ENCODE assay signal across 9 mouse cellular contexts in the genomic region with DNA sequence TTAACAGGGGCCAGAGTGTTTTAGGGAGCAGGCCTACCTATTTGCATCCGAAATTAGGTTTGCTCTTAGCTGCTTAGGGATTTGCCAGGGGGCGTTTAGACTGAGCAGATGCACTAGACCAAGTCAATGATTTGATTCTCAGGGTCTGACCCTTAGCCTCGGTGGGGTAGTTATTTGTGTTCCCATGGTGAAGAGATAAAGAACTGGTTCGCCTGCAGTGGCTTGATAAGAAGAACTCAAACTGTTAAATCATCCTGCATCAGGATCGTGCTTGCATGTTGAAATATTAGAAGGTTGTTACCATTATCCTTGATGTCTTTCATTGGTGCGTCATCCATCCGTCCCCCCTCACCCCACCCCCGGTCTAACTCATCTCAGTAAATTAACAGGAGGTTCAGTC. TPM values are rescaled to one million over a fixed set of nuclear protein-coding genes. Genes with fewer than 3 reads are reported as not detected.
DNase-seq lines count a peak whose midpoint lies in the region; ATAC-seq lines count a peak whose summit lies in the region.
"Had no signal": no experiment of that assay in that cellular context is flagged by ENCODE, and none has a peak within 500 bp of the region (broad histone marks: within the 10 kb centered on the region; RNA-seq: fewer than 3 reads in every experiment).

No protein-coding gene starts in this region.

- H3K9ac ChIP-seq in heart, embryonic 11.5 days (ENCODE audit: low read depth, low read length): peak overlapping the region; percentile 84; the same call in 1 of the 2 replicates
- peak overlapping the region; percentile 75 for H3K9ac ChIP-seq in forebrain, embryonic 13.5 days
- peak overlapping the region; percentile 87 for H3K9ac ChIP-seq in liver, embryonic 13.5 days

- H3K27ac ChIP-seq in heart, embryonic 11.5 days (ENCODE audit: low read depth, low read length): peak overlapping the region; percentile 95
- peak overlapping the region; percentile 97 for H3K27ac ChIP-seq in forebrain, embryonic 13.5 days
- peak overlapping the region; percentile 95 for H3K27ac ChIP-seq in liver, embryonic 13.5 days

- H3K36me3 ChIP-seq in heart, embryonic 11.5 days (ENCODE audit: control insufficient read depth, insufficient read depth, low read length): no peaks in the 10 kb centered on the region
- H3K36me3 ChIP-seq in forebrain, embryonic 13.5 days (ENCODE audit: poor library complexity, severe bottlenecking): no peaks in the 10 kb centered on the region
- peaks cover 15% of the 10 kb centered on the region for H3K36me3 ChIP-seq in liver, embryonic 13.5 days

- peak overlapping the region; percentile 62 for H3K4me3 ChIP-seq in heart, embryonic 11.5 days (ENCODE audit: low read depth, low read length)
- H3K4me3 ChIP-seq in forebrain, embryonic 13.5 days: peak overlapping the region; percentile 56
- peak overlapping the region; percentile 77 for H3K4me3 ChIP-seq in liver, embryonic 13.5 days (replicated peaks)

- ATAC-seq in heart, embryonic 11.5 days (replicated peaks; ENCODE audit: insufficient number of reproducible peaks, low FRiP score, low TSS enrichment): peak; percentile 11; the same call in 1 of the 2 replicates
- peak; percentile 28 for ATAC-seq in forebrain, embryonic 13.5 days
- peak; percentile 58 for ATAC-seq in liver, embryonic 13.5 days (ENCODE audit: low read depth)

- H3K4me1 ChIP-seq in heart, embryonic 11.5 days (ENCODE audit: control insufficient read depth, insufficient read depth, low read length): no peaks in the 10 kb centered on the region
- no peaks in the 10 kb centered on the region; the same call in 1 of the 2 replicates for H3K4me1 ChIP-seq in forebrain, embryonic 13.5 days
- H3K4me1 ChIP-seq in liver, embryonic 13.5 days (replicated peaks): peaks cover 46% of the 10 kb centered on the region

- no peaks in the 10 kb centered on the region for H3K27me3 ChIP-seq in heart, embryonic 11.5 days (ENCODE audit: control insufficient read depth, insufficient read depth, low read length)
- H3K27me3 ChIP-seq in forebrain, embryonic 13.5 days: no peaks in the 10 kb centered on the region
- H3K27me3 ChIP-seq in liver, embryonic 13.5 days: no peaks in the 10 kb centered on the region

- no peak for DNase-seq in heart, postnatal 4 days
- peak; percentile 2 for DNase-seq in thymus, postnatal 0 days (ENCODE audit: low spot score)
- DNase-seq in thymus, postnatal 4 days: no peak
- DNase-seq in liver, embryonic 13.5 days: peak; percentile 64
- DNase-seq in frontal cortex, adult 2 months (ENCODE audit: extremely low spot score in 1 of 2, low spot score in 1 of 2): no peak
- no peak for DNase-seq in urinary bladder, postnatal 25 days (ENCODE audit: low spot score)

- 18% methylated on average over 8 of the region's 8 CpGs for WGBS in heart, embryonic 11.5 days (ENCODE audit: insufficient replicate concordance)
- 21% methylated on average over 8 of the region's 8 CpGs for WGBS in forebrain, embryonic 13.5 days
- 13% methylated on average over 8 of the region's 8 CpGs for WGBS in liver, embryonic 13.5 days (ENCODE audit: insufficient replicate concordance)

- H3K9me3 ChIP-seq in heart, embryonic 11.5 days (replicated peaks; ENCODE audit: control insufficient read depth, low read length): no peaks in the 10 kb centered on the region
- H3K9me3 ChIP-seq in forebrain, embryonic 13.5 days (replicated peaks): no peaks in the 10 kb centered on the region
- no peaks in the 10 kb centered on the region for H3K9me3 ChIP-seq in liver, embryonic 13.5 days (replicated peaks)

- peak overlapping the region; percentile 60 for H3K4me2 ChIP-seq in heart, embryonic 11.5 days
- H3K4me2 ChIP-seq in forebrain, embryonic 13.5 days: peak overlapping the region; percentile 61
- H3K4me2 ChIP-seq in liver, embryonic 13.5 days: peak overlapping the region; percentile 68

RNA-seq across cellular contexts. Expression of a gene that starts 1.7 kb away (rescaled TPM):
- 20.0 and 21.2 TPM in 2 replicates for polyA plus RNA-seq in heart, embryonic 11.5 days (2014; fragmentation: Nextera tagmentation; extraction: Ambion mirVana)
- 10 to 100 TPM; 14.9 to 16.0 TPM for total RNA-seq in heart, postnatal 4 days (2021)
- 17.0 and 17.5 TPM in 2 replicates for polyA plus RNA-seq in thymus, postnatal 0 days (2015; fragmentation: Nextera tagmentation; extraction: Ambion mirVana)
- 16.4 and 19.4 TPM in 2 replicates for polyA plus RNA-seq in forebrain, embryonic 13.5 days (2015; fragmentation: Nextera tagmentation; extraction: Ambion mirVana)
- 35.1 and 40.1 TPM in 2 replicates for polyA plus RNA-seq in liver, embryonic 13.5 days (2015; fragmentation: Nextera tagmentation; extraction: Ambion mirVana)
- 71.6 and 84.1 TPM in 2 replicates for polyA plus RNA-seq in frontal cortex, adult 2 months (2012; rRNA removed)

RNA-seq across cellular contexts. Expression of a gene that starts 8.6 kb away (rescaled TPM):
- 1.5 and 1.9 TPM in 2 replicates for polyA plus RNA-seq in heart, embryonic 11.5 days (2014; fragmentation: Nextera tagmentation; extraction: Ambion mirVana)
- not detected for total RNA-seq in heart, postnatal 4 days (2021)
- 1.1 and 2.4 TPM in 2 replicates for polyA plus RNA-seq in thymus, postnatal 0 days (2015; fragmentation: Nextera tagmentation; extraction: Ambion mirVana)
- polyA plus RNA-seq in forebrain, embryonic 13.5 days (2015; fragmentation: Nextera tagmentation; extraction: Ambion mirVana): 1.4 and 1.5 TPM in 2 replicates
- polyA plus RNA-seq in liver, embryonic 13.5 days (2015; fragmentation: Nextera tagmentation; extraction: Ambion mirVana): 1.8 and 5.6 TPM in 2 replicates
- not detected in 2 replicates for polyA plus RNA-seq in frontal cortex, adult 2 months (2012; rRNA removed)
- polyA plus RNA-seq: small intestine, adult 2 months had no signal

Comparison
In these comparisons a context has a peak if more than half of its experiments do, and no peak if none do; other contexts are left out.
1. DNase-seq: peak in thymus, postnatal 0 days (single experiment) and liver, embryonic 13.5 days (single experiment); none in heart, postnatal 4 days (single experiment), thymus, postnatal 4 days (single experiment), frontal cortex, adult 2 months (0 of 2) and urinary bladder, postnatal 25 days (single experiment).
2. Peak in every context shown above with its lines, with median percentiles within 50 percentile points of each other: ATAC-seq, H3K27ac ChIP-seq, H3K4me2 ChIP-seq, H3K4me3 ChIP-seq and H3K9ac ChIP-seq.